Mouse (Mus musculus): Measurements from ENCODE around the gene Smurf2. TPM values are rescaled to one million over a fixed set of nuclear protein-coding genes. Genes with fewer than 3 reads are reported as not detected.

Smurf2 gene
- polyA plus RNA-seq (2014; fragmentation: Illumina TruSeq; extraction: RNeasy Lipid Tissue Mini Kit (QIAGEN cat#74804); ENCODE audit: insufficient read depth, low read depth, low replicate concordance), result 30.8 TPM

DNA sequence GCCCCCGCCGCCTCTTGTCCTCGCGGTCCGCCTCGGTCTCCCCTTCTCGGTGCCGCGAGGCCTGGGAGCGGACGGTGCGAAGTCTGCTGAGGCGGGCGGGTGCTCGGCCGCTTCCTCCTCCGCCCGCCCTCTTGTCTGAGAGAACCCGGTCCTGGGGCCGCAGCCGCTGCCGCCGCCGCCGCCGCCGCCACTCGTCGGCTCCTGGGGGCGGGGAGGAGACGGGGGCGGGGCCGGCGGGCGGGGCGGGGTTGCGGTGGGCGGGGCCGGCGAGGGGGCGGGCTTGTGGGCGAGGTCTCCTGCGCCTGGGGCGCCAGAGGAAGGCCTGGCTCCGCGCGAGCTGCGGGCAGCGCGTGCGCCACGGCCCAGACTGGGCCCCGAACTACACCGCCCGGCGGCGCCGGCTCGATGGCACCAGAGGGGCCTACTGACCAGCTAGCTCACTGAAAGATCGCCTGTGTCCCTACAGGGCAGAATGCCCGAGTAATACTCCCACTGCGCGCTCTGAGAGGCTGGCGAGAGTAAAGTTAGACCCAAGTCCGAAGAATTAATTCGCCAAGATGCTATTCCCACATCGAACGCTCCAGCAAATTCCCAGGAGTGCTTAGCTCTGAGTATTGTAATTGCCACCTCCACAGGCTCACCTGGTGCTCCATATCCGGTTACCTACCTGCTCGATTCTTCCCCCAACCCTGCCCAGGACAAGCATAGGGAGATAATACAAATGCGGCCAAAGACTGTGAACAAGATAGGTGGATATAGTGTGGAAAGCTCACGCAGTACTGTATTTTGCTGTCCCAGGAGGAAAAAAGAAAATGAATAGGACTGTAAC lies at the start of gene Smurf2:
Gene Smurf2 (minus strand): TSS at position 165 of the 829 bp plus-strand sequence.

DNA sequence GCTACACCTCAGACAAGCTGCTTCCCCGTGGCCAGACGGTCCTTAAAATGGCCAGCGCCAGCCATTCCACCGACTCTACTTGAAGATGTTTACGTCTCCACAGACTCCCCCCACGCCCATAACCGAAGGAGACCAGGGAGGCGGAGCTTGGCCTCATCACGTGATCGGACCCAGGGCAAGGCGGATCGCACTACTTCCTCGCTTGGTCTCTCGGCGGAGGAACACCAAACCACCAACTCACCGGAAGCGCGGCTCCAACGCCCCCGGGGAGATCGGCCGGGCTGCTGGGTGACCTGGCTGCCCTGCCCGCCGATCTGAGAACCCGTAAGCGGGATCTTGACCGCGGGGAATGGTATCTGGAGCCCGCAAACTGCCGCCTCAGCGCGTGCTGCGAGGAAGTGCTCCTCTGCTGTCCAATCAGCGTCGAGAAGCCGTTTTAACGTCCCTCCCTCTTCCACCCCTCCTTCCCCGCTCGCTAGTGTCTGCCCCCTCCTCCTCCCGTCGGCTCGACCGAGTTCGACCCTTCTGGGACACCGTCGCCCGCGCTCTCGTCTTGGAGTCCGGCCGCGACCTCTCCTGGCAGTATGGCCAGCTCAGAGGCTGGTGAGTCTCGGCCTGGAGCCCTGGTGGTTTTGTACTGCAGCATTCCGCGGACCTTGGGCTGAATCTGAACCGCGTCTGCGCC lies 131.6 kb downstream of the Smurf2 start, which contains the start of the genes Ddx5 and Cep95:
Gene Ddx5 (minus strand): TSS at position 411 of the 685 bp plus-strand sequence.
Gene Cep95 (plus strand): TSS at position 478 of the 685 bp plus-strand sequence.

DNA sequence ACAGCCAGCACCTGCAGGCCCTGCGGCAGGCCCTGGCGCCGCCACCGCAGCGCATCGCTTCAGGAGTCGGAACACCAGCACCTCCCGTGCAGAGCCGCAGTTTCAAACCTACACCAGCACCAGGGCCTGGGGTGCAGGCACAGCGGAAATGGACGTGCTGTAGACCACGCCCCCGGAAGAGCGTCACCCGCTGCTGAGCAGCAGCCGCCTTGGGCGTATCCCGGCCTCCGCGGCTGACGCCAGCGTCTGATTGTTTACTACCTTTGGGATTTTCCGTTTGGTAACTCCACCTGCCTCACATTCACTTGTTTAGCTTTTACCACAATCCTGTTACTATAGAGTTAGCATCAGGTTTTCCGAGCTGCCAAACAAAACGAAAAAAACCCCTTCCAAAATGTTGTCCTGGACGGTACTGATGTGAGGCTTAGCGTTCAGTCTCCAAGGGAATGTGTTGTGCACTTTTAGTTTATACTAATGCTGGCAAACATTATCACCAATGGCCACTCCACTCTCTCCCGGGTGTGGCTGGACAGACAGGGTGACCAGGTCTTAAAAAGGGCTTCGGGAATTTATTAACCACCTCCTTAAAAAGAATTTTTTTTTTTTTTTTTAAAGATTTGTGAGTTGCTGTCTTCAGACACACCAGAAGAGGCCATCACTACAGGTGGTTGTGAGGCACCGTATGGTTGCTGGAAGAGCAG lies 141.0 kb downstream of the Smurf2 start, which contains the start of gene Polg2:
Gene Polg2 (minus strand): TSS at position 150 of the 701 bp plus-strand sequence.

Other genes starting within 250 kb of the Smurf2 start
- gene Pecam1, start 170.1 kb downstream of the Smurf2 start, polyA plus RNA-seq (2014; fragmentation: Illumina TruSeq; extraction: RNeasy Lipid Tissue Mini Kit (QIAGEN cat#74804); ENCODE audit: insufficient read depth, low read depth, low replicate concordance), result 235 TPM
- gene Milr1, start 169.5 kb downstream of the Smurf2 start, polyA plus RNA-seq (2014; fragmentation: Illumina TruSeq; extraction: RNeasy Lipid Tissue Mini Kit (QIAGEN cat#74804); ENCODE audit: insufficient read depth, low read depth, low replicate concordance), result 5.0 TPM
- 5.9 TPM for gene Polg2, start 141.2 kb downstream of the Smurf2 start, polyA plus RNA-seq (2014; fragmentation: Illumina TruSeq; extraction: RNeasy Lipid Tissue Mini Kit (QIAGEN cat#74804); ENCODE audit: insufficient read depth, low read depth, low replicate concordance)
- 362 TPM for gene Ddx5, start 131.5 kb downstream of the Smurf2 start, polyA plus RNA-seq (2014; fragmentation: Illumina TruSeq; extraction: RNeasy Lipid Tissue Mini Kit (QIAGEN cat#74804); ENCODE audit: insufficient read depth, low read depth, low replicate concordance)
- 4.7 TPM for gene Cep95, start 131.5 kb downstream of the Smurf2 start, polyA plus RNA-seq (2014; fragmentation: Illumina TruSeq; extraction: RNeasy Lipid Tissue Mini Kit (QIAGEN cat#74804); ENCODE audit: insufficient read depth, low read depth, low replicate concordance)
- gene Kpna2, start 78.8 kb upstream of the Smurf2 start, polyA plus RNA-seq (2014; fragmentation: Illumina TruSeq; extraction: RNeasy Lipid Tissue Mini Kit (QIAGEN cat#74804); ENCODE audit: insufficient read depth, low read depth, low replicate concordance), result 32.5 TPM
- 52.5 TPM for gene 1810010H24Rik, start 105.0 kb upstream of the Smurf2 start, polyA plus RNA-seq (2014; fragmentation: Illumina TruSeq; extraction: RNeasy Lipid Tissue Mini Kit (QIAGEN cat#74804); ENCODE audit: insufficient read depth, low read depth, low replicate concordance)
- 13.3 TPM for gene Bptf, start 211.4 kb upstream of the Smurf2 start, polyA plus RNA-seq (2014; fragmentation: Illumina TruSeq; extraction: RNeasy Lipid Tissue Mini Kit (QIAGEN cat#74804); ENCODE audit: insufficient read depth, low read depth, low replicate concordance)

Data from lung, adult 10 weeks (tissue).